Mouse (Mus musculus): Measurements from ENCODE around the gene H2-DMb2. TPM values are rescaled to one million over a fixed set of nuclear protein-coding genes. Genes with fewer than 3 reads are reported as not detected.

Gene H2-DMb2
- polyA plus RNA-seq, 1 experiment from 2014 or later, result 0.91 TPM

GRCm38 (mm10) chr17:34179913-34180859, 37.1 kb downstream of the H2-DMb2 start:
- no peaks in the 10 kb centered on the region for H3K36me3 ChIP-seq (ENCODE audit: insufficient read depth)
- H3K4me1 ChIP-seq (ENCODE audit: insufficient read depth), result no peaks in the 10 kb centered on the region
- no peak overlapping the region for H3K4me2 ChIP-seq
- no peak overlapping the region for H3K4me3 ChIP-seq (ENCODE audit: low read depth, low read length)
- H3K9ac ChIP-seq, result no peak overlapping the region
- no peak for DNase-seq
- H3K27ac ChIP-seq (ENCODE audit: low read depth), result no peak overlapping the region
- H3K9me3 ChIP-seq (ENCODE audit: low read depth, low read length), result 0 out of 2 replicates have a peak, but pooled peaks cover 8% of the 10 kb centered on the region
- H3K27me3 ChIP-seq (ENCODE audit: insufficient read depth, low read length), result peaks cover 9% of the 10 kb centered on the region
- ATAC-seq (ENCODE audit: insufficient read depth), result no peak
- WGBS, result 56% methylated on average over 13 of the region's 13 CpGs
- no peak for TF ChIP-seq CTCF (IDR thresholded peaks at IDR 0.05; ENCODE audit: low read depth)

GRCm38 (mm10) chr17:34183564-34184219, 40.6 kb downstream of the H2-DMb2 start:
- no peak overlapping the region for H3K27ac ChIP-seq (ENCODE audit: low read depth)
- H3K9me3 ChIP-seq (ENCODE audit: low read depth, low read length), result no peaks in the 10 kb centered on the region
- H3K4me2 ChIP-seq, result no peak overlapping the region
- WGBS, result 63% methylated on average over 15 of the region's 15 CpGs
- H3K4me3 ChIP-seq (ENCODE audit: low read depth, low read length), result no peak overlapping the region
- no peaks in the 10 kb centered on the region for H3K36me3 ChIP-seq (ENCODE audit: insufficient read depth)
- 0 out of 2 replicates have a peak, but pooled peaks cover 5% of the 10 kb centered on the region for H3K4me1 ChIP-seq (ENCODE audit: insufficient read depth)
- DNase-seq (no peak), ATAC-seq (ENCODE audit: insufficient read depth) (no peak)
- H3K27me3 ChIP-seq (ENCODE audit: insufficient read depth, low read length), result peaks cover 32% of the 10 kb centered on the region
- no peak for TF ChIP-seq CTCF (IDR thresholded peaks at IDR 0.05; ENCODE audit: low read depth)
- no peak overlapping the region for H3K9ac ChIP-seq

- WGBS, result 82% methylated on average over 9 of the region's 9 CpGs
- no peak overlapping the region for H3K27ac ChIP-seq (ENCODE audit: low read depth)
- TF ChIP-seq CTCF (IDR thresholded peaks at IDR 0.05; ENCODE audit: low read depth), result no peak
- 0 out of 2 replicates have a peak, but pooled peaks cover 5% of the 10 kb centered on the region for H3K4me1 ChIP-seq (ENCODE audit: insufficient read depth)
- DNase-seq, result no peak
- H3K4me3 ChIP-seq (ENCODE audit: low read depth, low read length), result no peak overlapping the region
- no peak overlapping the region for H3K9ac ChIP-seq
- H3K9me3 ChIP-seq (ENCODE audit: low read depth, low read length), result no peaks in the 10 kb centered on the region
- ATAC-seq (ENCODE audit: insufficient read depth), result no peak
- no peaks in the 10 kb centered on the region for H3K36me3 ChIP-seq (ENCODE audit: insufficient read depth)
- H3K4me2 ChIP-seq, result no peak overlapping the region
- H3K27me3 ChIP-seq (ENCODE audit: insufficient read depth, low read length), result peaks cover 32% of the 10 kb centered on the region
These were observed 42.4 kb downstream of the H2-DMb2 start for GRCm38 (mm10) chr17:34185526-34185925.

- no peak overlapping the region for H3K27ac ChIP-seq (ENCODE audit: low read depth)
- WGBS, result 3% methylated on average over 14 of the region's 14 CpGs
These were observed 43.8 kb downstream of the H2-DMb2 start for GRCm38 (mm10) chr17:34186885-34187260.

GRCm38 (mm10) chr17:34187261-34187916, 44.3 kb downstream of the H2-DMb2 start, which contains the start of the genes Tap1 and Psmb9:
Gene Tap1 (plus strand): TSS chr17:34187553.
Gene Psmb9 (minus strand): TSS chr17:34187764.
- Histone ChIP-seq H3K36me3 (ENCODE audit: insufficient read depth) (no peaks in the 10 kb centered on the region), H3K4me2 (peak within 1 kb of the TSS; percentile 92), H3K4me3 (ENCODE audit: low read depth, low read length) (peak within 1 kb of the TSS; percentile 55), H3K27me3 (ENCODE audit: insufficient read depth, low read length) (peaks cover 37% of the 10 kb centered on the region), H3K9me3 (ENCODE audit: low read depth, low read length) (no peaks in the 10 kb centered on the region), H3K4me1 (ENCODE audit: insufficient read depth) (0 out of 2 replicates have a peak, but pooled peaks cover 5% of the 10 kb centered on the region), H3K9ac (peak within 1 kb of the TSS; percentile 65), H3K27ac (ENCODE audit: low read depth) (peak within 1 kb of the TSS; percentile 61; the same call in 1 of the 2 replicates)
- no peak for TF ChIP-seq CTCF (IDR thresholded peaks at IDR 0.05; ENCODE audit: low read depth)
- under 1% methylated on average over 46 of the region's 46 CpGs for WGBS
- ATAC-seq (ENCODE audit: insufficient read depth) (peak; percentile 98), DNase-seq (peak; percentile 99)

More at GRCm38 (mm10) chr17:34186885-34187260, 43.8 kb downstream of the H2-DMb2 start:
- H3K27me3 ChIP-seq (ENCODE audit: insufficient read depth, low read length), result peaks cover 32% of the 10 kb centered on the region
- TF ChIP-seq CTCF (IDR thresholded peaks at IDR 0.05; ENCODE audit: low read depth), result no peak
- H3K4me1 ChIP-seq (ENCODE audit: insufficient read depth), result 0 out of 2 replicates have a peak, but pooled peaks cover 5% of the 10 kb centered on the region
- H3K9me3 ChIP-seq (ENCODE audit: low read depth, low read length), result no peaks in the 10 kb centered on the region
- DNase-seq, result peak; percentile 35
- peak overlapping the region; percentile 65 for H3K9ac ChIP-seq
- peak overlapping the region; percentile 55 for H3K4me3 ChIP-seq (ENCODE audit: low read depth, low read length)
- no peak; the same call in 1 of the 2 replicates for ATAC-seq (ENCODE audit: insufficient read depth)
- peak overlapping the region; percentile 92 for H3K4me2 ChIP-seq
- H3K36me3 ChIP-seq (ENCODE audit: insufficient read depth), result no peaks in the 10 kb centered on the region

- ATAC-seq (ENCODE audit: insufficient read depth) (no peak), DNase-seq (peak; percentile 31)
- Histone ChIP-seq H3K27ac (ENCODE audit: low read depth) (peak overlapping the region; percentile 61; the same call in 1 of the 2 replicates), H3K4me2 (peak overlapping the region; percentile 92), H3K4me1 (ENCODE audit: insufficient read depth) (0 out of 2 replicates have a peak, but pooled peaks cover 5% of the 10 kb centered on the region), H3K9me3 (ENCODE audit: low read depth, low read length) (no peaks in the 10 kb centered on the region), H3K27me3 (ENCODE audit: insufficient read depth, low read length) (peaks cover 39% of the 10 kb centered on the region), H3K9ac (peak overlapping the region; percentile 65), H3K36me3 (ENCODE audit: insufficient read depth) (no peaks in the 10 kb centered on the region), H3K4me3 (ENCODE audit: low read depth, low read length) (peak overlapping the region; percentile 55)
- WGBS, result 3% methylated on average over 20 of the region's 20 CpGs
- no peak for TF ChIP-seq CTCF (IDR thresholded peaks at IDR 0.05; ENCODE audit: low read depth)
These were observed 44.9 kb downstream of the H2-DMb2 start for GRCm38 (mm10) chr17:34188010-34188409.
